Mouse (Mus musculus): ENCODE data around the gene 2810004N23Rik.

DNA sequence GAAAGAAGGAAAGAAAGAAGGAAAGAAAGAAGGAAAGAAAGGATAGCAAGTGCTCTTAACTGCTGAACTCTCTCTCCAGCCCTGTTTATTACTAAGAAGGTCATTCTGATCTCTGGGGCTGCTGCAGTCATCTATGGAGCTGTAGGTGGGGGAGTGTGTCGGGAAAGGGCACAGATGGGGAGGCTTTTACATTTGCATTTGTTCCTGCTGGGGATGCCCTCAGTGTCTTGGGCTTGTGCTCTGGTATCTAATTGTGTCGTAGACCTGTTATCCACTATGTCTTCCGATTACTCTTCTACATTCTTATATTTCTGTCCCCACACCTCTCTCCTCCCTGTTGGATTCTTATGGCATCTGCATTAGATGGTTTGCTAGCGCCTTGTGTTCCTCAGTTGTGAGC lies 56.9 kb downstream of the 2810004N23Rik start:
- TF ChIP-seq CTCF (IDR thresholded peaks at IDR 0.05) (no peak), EP300 (IDR thresholded peaks at IDR 0.05) (no peak)

All from lung, postnatal 0 days (tissue).